Mouse (Mus musculus) heart, adult 11 months (tissue): ENCODE data around the gene Tlk1.
A peak's percentile ranks its signal among the peaks of the same experiment; 100 is the strongest.

Experiments used
- DNase-seq: peaks from one replicate; pipeline ENCODE4 v3.0.0; 2022

Gene Tlk1

DNA sequence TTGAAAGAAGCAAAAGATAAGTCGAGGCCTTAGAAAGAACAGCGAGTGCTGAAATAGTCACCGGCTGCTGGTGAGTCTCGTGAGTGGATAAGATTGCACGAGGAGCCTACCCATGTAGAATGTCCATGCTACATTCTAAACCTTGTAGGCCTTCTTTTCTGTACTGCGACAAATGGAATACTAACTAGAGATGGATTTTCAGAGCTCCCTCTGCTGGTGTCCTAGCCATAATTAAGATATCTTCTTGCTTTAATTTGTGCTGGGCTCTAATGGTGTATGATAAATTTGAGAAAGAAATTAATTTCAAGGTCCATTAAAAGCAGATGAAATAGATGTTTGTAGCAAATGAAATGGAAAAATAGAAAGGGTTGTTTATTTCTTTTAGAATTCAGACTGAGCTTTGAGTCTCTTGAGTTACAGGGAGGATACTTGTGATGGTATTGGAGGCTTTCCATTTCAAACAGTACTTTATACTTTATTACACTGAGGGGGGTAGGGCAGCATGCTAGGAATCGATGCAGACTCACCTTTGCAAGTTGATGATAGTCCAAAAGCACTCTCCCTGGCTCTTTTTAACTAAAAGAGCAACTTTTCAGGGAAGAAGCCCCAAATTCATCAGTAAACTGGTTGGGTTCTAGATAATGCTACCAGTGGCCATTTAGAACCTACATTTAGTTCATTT is 151.9 kb downstream of the Tlk1 start:
- DNase-seq = no peak

DNA sequence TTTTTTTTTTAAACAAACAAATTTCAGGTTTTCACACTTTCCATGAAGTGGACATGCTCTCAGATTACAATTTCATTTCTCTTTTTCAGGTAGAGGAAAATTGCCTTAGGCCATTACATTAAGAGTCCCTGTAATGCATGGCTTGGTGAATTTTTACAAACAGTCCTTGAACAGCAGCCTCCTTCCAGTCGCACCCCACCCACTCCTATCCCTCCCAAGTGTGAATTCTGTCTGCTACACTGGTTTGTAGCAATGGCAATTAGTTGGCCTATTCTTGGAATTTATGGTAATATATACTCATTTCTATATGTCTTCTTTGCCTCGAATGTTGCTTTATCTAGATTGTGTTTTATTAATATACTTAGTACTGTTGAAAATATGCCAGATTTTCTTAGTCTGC is 153.1 kb downstream of the Tlk1 start:
- DNase-seq = no peak

DNA sequence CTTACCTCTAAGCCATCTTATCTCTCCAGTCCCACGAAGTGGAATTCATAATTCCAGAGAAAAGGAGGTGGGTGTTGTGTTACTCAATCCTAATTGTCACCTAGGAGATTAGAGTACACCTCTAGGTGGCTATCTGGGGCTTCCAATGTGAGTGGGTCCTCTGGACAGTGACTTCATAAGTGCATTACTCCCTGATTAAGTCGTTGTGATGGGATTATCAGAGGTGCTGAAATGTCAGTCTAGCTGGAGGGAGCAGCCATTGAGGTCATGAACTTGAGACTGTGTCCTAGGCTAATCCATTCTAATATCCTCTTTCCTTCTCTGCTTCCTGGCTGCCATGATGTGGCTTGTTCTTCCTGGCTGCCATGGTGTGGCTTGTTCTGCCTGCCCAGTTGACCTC is 155.6 kb downstream of the Tlk1 start:
- no peak for DNase-seq

DNA sequence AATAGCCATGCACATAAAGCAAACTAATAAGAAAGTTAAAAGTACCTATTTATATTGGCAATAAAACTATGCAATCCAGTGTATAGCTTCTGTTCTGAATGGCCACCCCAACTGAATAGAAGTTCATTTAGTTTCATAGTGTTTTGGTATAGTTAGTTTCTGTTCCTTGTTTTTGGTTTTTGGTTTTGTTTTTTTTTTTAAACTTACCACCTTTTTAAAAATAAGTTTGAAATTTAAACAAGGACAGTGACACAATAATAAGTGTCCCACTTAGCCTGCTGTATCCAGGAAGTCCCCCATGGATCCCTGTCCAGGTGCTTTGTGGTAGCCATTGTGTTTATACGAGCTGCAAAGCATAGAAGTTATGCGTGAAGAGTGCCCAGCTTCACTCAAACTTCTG is 156.3 kb downstream of the Tlk1 start:
- peak; percentile 16 for DNase-seq

DNA sequence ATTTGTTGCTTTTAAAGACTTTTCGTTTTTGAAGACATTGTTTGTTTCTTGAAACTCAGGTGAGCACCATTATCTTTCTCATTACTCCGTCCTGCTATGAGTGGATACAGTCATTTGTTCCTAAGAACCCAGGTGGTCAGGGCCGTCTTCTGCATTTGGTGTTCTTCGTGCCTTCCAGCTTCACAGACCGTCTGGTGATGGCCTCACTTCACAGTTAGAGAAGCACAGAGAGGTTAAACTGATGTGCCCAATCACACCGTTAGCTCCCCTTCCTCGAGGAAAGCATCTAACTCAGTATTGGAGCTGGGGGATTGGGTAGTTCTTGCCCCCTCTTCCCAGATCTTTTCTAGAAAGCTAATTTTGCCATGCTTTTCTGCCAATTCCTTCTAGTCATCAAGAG is 158.5 kb downstream of the Tlk1 start:
- DNase-seq = peak; percentile 83

DNA sequence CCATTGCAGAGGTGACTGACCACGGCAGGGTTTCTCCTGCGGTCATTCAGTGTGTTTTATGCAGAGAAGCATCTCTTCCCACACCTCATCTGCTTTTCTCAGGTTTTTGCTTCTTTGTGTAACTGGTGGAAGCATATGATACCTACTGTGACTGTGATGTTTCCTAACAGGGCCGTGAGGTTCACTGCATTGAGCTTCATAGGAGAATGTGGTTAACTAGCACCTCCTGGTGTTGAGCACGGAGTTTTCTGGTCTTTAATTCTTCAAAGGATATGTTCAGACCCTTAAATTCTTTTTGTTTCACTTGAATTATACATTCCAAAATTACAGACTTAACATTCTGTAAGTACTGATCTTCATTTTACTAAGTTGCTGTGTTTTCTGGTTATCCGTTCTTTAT is 161.8 kb downstream of the Tlk1 start:
- DNase-seq = no peak
